Mouse (Mus musculus): ENCODE measurements around the gene Vti1a. TPM values are rescaled to one million over a fixed set of nuclear protein-coding genes. Genes with fewer than 3 reads are reported as not detected.

Vti1a gene
- total and polyA plus RNA-seq, 3 experiments = 7.7 to 33.2 (median 33.0) TPM

DNA sequence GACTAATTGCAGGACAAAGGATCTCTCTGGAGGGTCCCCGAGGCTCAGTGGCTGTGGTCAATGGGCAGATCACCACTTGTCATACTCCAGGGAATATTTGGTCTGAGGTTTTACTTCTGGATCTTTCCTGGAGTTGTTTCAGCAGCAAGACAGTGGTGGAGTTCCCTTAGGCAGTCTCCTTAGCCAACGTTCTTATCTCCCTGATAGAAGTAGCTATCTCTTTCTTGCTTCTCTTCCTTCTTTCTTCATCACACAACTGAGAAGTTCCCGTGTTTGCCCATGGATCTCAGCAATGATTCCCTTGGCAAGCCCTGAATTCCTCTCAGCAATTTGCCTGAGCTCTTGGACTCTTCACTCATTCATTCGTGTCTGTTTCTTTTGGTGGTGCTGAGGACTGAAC, 40.0 kb upstream of the Vti1a start:
- no peaks in the 10 kb centered on the region for H3K9me3 ChIP-seq (replicated peaks)
- TF ChIP-seq CTCF (IDR thresholded peaks at IDR 0.05; ENCODE audit: low read depth, low read length) (no peak), GATA2 (IDR thresholded peaks at IDR 0.05; ENCODE audit: borderline replicate concordance, low read depth, low read length) (no peak), POLR2AphosphoS5 (IDR thresholded peaks at IDR 0.05; ENCODE audit: insufficient replicate concordance, low read depth, low read length) (no peak), TAL1 (conservative IDR thresholded peaks at IDR 0.05; ENCODE audit: low read depth, low read length) (no peak), GATA1 (IDR thresholded peaks at IDR 0.05; ENCODE audit: borderline replicate concordance, low read length) (no peak)
- ATAC-seq (ENCODE audit: extremely low read depth, insufficient number of reproducible peaks, low FRiP score, poor library complexity, severe bottlenecking) (no peak), DNase-seq (ENCODE audit: low spot score) (no peak)
- H3K36me3 ChIP-seq (replicated peaks) = peaks cover 87% of the 10 kb centered on the region
- no peaks in the 10 kb centered on the region for H3K27me3 ChIP-seq (ENCODE audit: insufficient read depth, low read length)
- H3K4me3 ChIP-seq (ENCODE audit: low read depth, low read length) = no peak overlapping the region
- 0 out of 2 replicates have a peak, but pooled peaks cover 3% of the 10 kb centered on the region for H3K4me1 ChIP-seq (ENCODE audit: insufficient read depth, low read depth, low read length)

DNA sequence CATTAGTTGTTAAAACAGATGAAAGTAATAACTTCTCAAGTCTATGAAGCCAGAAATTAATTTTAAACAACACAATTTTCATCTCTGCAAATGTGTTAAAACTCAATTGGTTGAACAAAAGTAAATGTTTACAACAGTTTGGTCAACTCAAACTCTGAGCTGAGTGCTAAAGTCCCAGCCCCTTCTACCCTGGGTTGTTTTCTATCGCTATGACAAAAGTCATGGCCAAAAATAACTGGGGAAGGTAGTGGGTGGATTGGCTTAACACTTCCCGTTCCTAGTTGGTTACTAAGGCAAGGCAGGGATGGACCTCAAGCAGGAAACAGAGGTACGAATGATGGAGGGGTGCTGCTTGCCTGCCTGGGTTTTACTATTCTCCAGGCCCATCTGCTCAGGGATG, 39.3 kb upstream of the Vti1a start:
- Histone ChIP-seq H3K36me3 (replicated peaks) (peaks cover 88% of the 10 kb centered on the region), H3K27me3 (ENCODE audit: insufficient read depth, low read length) (no peaks in the 10 kb centered on the region), H3K9me3 (replicated peaks) (no peaks in the 10 kb centered on the region), H3K4me1 (ENCODE audit: insufficient read depth, low read depth, low read length) (0 out of 2 replicates have a peak, but pooled peaks cover 3% of the 10 kb centered on the region), H3K4me3 (ENCODE audit: low read depth, low read length) (no peak overlapping the region)
- no peak for DNase-seq (ENCODE audit: low spot score)
- no peak for ATAC-seq (ENCODE audit: extremely low read depth, insufficient number of reproducible peaks, low FRiP score, poor library complexity, severe bottlenecking)
- no peak for TF ChIP-seq CTCF (IDR thresholded peaks at IDR 0.05; ENCODE audit: low read depth, low read length)
- no peak for TF ChIP-seq GATA2 (IDR thresholded peaks at IDR 0.05; ENCODE audit: borderline replicate concordance, low read depth, low read length)
- no peak for TF ChIP-seq GATA1 (IDR thresholded peaks at IDR 0.05; ENCODE audit: borderline replicate concordance, low read length)
- TF ChIP-seq POLR2AphosphoS5 (IDR thresholded peaks at IDR 0.05; ENCODE audit: insufficient replicate concordance, low read depth, low read length) = no peak
- TF ChIP-seq TAL1 (conservative IDR thresholded peaks at IDR 0.05; ENCODE audit: low read depth, low read length) = no peak

DNA sequence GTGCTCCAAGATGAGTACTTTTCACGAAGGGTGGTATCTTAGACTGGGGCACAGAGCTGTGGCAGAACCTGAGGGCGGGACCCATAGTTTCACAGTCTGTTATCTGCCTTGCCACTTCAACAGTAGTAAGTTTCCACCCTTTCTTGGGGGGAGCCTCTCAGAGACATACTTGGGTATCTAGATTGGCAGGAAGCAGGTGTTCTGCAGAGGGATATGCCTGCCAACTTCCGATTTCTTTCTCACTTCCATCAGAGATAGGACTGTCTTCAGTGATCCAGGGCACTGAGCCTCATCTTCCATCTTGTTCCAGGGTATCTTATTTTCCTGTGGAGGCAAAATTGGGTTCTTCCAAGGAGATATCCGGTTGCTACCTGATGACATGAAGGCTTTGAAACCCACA, 32.0 kb upstream of the Vti1a start:
- Histone ChIP-seq H3K9me3 (replicated peaks) (no peaks in the 10 kb centered on the region), H3K4me3 (ENCODE audit: low read depth, low read length) (no peak overlapping the region), H3K36me3 (replicated peaks) (peaks cover 94% of the 10 kb centered on the region), H3K4me1 (ENCODE audit: insufficient read depth, low read depth, low read length) (no peaks in the 10 kb centered on the region), H3K27me3 (ENCODE audit: insufficient read depth, low read length) (no peaks in the 10 kb centered on the region)
- ATAC-seq (ENCODE audit: extremely low read depth, insufficient number of reproducible peaks, low FRiP score, poor library complexity, severe bottlenecking) (no peak), DNase-seq (ENCODE audit: low spot score) (no peak)
- TF ChIP-seq GATA2 (IDR thresholded peaks at IDR 0.05; ENCODE audit: borderline replicate concordance, low read depth, low read length) (no peak), GATA1 (IDR thresholded peaks at IDR 0.05; ENCODE audit: borderline replicate concordance, low read length) (no peak), POLR2AphosphoS5 (IDR thresholded peaks at IDR 0.05; ENCODE audit: insufficient replicate concordance, low read depth, low read length) (no peak), TAL1 (conservative IDR thresholded peaks at IDR 0.05; ENCODE audit: low read depth, low read length) (no peak), CTCF (IDR thresholded peaks at IDR 0.05; ENCODE audit: low read depth, low read length) (no peak)

DNA sequence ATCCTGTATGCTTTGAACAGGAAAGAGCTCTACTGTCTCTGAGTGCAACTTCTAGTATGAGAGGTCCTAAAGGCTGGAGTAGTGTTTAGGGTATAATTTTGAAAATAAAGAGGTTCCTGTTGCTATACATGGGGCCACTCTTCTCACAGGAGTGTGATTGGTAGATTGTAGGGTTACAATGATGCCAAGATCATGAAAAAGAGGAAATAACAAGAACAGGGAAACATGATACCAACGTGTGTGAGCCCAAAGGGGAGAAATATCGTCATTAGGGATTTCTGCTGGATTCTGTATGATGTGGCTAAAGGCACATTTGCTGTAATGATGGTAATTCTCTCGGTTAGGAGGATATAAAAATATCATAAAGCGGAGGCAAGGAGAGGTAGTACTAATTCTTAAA, 30.1 kb upstream of the Vti1a start:
- no peak for DNase-seq (ENCODE audit: low spot score)
- Histone ChIP-seq H3K4me3 (ENCODE audit: low read depth, low read length) (no peak overlapping the region), H3K36me3 (replicated peaks) (peaks cover 96% of the 10 kb centered on the region), H3K4me1 (ENCODE audit: insufficient read depth, low read depth, low read length) (no peaks in the 10 kb centered on the region), H3K9me3 (replicated peaks) (no peaks in the 10 kb centered on the region), H3K27me3 (ENCODE audit: insufficient read depth, low read length) (no peaks in the 10 kb centered on the region)
- TF ChIP-seq GATA2 (IDR thresholded peaks at IDR 0.05; ENCODE audit: borderline replicate concordance, low read depth, low read length) (no peak), TAL1 (conservative IDR thresholded peaks at IDR 0.05; ENCODE audit: low read depth, low read length) (no peak), GATA1 (IDR thresholded peaks at IDR 0.05; ENCODE audit: borderline replicate concordance, low read length) (no peak), POLR2AphosphoS5 (IDR thresholded peaks at IDR 0.05; ENCODE audit: insufficient replicate concordance, low read depth, low read length) (no peak), CTCF (IDR thresholded peaks at IDR 0.05; ENCODE audit: low read depth, low read length) (no peak)
- no peak for ATAC-seq (ENCODE audit: extremely low read depth, insufficient number of reproducible peaks, low FRiP score, poor library complexity, severe bottlenecking)

DNA sequence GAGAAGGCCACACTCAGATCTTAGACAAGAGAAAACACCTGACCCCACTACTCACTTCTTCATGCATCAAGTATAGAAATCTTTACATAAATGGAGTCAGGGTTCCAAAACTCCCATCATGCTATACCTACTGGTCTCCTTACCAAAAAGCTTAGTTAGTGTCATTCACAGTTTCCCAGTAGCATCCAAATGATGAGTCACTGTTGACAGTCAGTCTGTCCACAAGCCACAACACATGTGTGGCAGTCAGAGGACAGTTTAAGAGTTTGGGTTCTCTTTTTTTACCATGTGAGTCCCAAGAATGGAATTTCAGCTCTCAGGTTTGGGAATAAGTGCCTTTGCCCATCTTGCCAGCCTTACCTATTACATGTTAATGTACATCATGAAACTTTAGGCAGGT, 27.1 kb upstream of the Vti1a start:
- Histone ChIP-seq H3K4me3 (ENCODE audit: low read depth, low read length) (no peak overlapping the region), H3K4me1 (ENCODE audit: insufficient read depth, low read depth, low read length) (no peaks in the 10 kb centered on the region; the same call in 1 of the 2 replicates), H3K27me3 (ENCODE audit: insufficient read depth, low read length) (no peaks in the 10 kb centered on the region), H3K9me3 (replicated peaks) (no peaks in the 10 kb centered on the region), H3K36me3 (replicated peaks) (peaks cover 93% of the 10 kb centered on the region)
- ATAC-seq (ENCODE audit: extremely low read depth, insufficient number of reproducible peaks, low FRiP score, poor library complexity, severe bottlenecking) (no peak), DNase-seq (ENCODE audit: low spot score) (no peak)
- TF ChIP-seq CTCF (IDR thresholded peaks at IDR 0.05; ENCODE audit: low read depth, low read length) (no peak), GATA2 (IDR thresholded peaks at IDR 0.05; ENCODE audit: borderline replicate concordance, low read depth, low read length) (no peak)

DNA sequence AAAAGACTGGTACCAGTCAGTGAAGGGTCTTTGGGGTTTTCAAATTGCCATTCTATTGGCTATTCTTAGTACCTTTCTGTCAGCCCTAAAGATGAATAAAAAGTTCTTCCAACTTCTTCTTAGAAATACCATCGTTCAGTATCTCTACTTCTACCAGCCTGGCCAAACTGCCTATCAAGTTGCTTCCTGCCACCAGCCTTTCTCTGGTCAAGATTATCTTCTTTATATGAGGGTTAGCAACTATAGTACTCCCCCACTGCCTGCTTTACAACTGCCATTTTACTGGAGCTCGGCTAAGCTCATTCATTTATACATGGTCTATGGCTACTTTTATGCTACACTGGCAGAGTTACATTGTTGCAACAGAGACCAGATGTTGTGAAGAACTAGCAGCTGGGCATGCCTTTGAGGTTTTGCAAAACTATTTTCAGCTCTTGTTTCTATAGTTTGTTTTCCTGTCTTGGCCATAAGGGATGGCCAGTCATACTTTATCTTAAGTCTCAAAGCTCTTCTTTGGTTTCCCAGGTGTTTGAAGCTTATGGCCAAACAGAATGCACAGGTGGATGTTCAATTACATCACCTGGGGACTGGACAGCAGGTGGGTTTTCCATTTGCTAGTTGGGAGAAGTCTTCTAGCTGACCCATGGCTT, 25.3 kb upstream of the Vti1a start:
- Histone ChIP-seq H3K27me3 (ENCODE audit: insufficient read depth, low read length) (no peaks in the 10 kb centered on the region), H3K4me1 (ENCODE audit: insufficient read depth, low read depth, low read length) (peaks cover 11% of the 10 kb centered on the region), H3K36me3 (replicated peaks) (peaks cover 93% of the 10 kb centered on the region), H3K4me3 (ENCODE audit: low read depth, low read length) (no peak overlapping the region), H3K9me3 (replicated peaks) (no peaks in the 10 kb centered on the region)
- no peak for DNase-seq (ENCODE audit: low spot score)
- no peak for ATAC-seq (ENCODE audit: extremely low read depth, insufficient number of reproducible peaks, low FRiP score, poor library complexity, severe bottlenecking)
- TF ChIP-seq POLR2AphosphoS5 (IDR thresholded peaks at IDR 0.05; ENCODE audit: insufficient replicate concordance, low read depth, low read length) (no peak), TAL1 (conservative IDR thresholded peaks at IDR 0.05; ENCODE audit: low read depth, low read length) (no peak), GATA1 (IDR thresholded peaks at IDR 0.05; ENCODE audit: borderline replicate concordance, low read length) (no peak), GATA2 (IDR thresholded peaks at IDR 0.05; ENCODE audit: borderline replicate concordance, low read depth, low read length) (no peak), CTCF (IDR thresholded peaks at IDR 0.05; ENCODE audit: low read depth, low read length) (no peak)
